Mouse (Mus musculus) heart, postnatal 4 days (tissue): Measurements from ENCODE around the gene Smtnl2. TPM values are rescaled to one million over a fixed set of nuclear protein-coding genes. Genes with fewer than 3 reads are reported as not detected.
A peak's percentile ranks its signal among the peaks of the same experiment; 100 is the strongest.
"Not testable (repeated sequence)": the region's sequence is repeated elsewhere in the genome, so short reads cannot be mapped to it uniquely, and the experiment has no call there.

Experiments used
- DNase-seq: peaks from one replicate; pipeline ENCODE4 v3.0.0; 2021
- total RNA-seq, 2 experiments: library from RNA; stranded (reverse); gene quantifications; 2 replicates each; pipeline ENCODE4 v1.2.3; 2021

Smtnl2 gene
- 10 to 100 TPM; 62.2 to 63.4 TPM for total RNA-seq

DNA sequence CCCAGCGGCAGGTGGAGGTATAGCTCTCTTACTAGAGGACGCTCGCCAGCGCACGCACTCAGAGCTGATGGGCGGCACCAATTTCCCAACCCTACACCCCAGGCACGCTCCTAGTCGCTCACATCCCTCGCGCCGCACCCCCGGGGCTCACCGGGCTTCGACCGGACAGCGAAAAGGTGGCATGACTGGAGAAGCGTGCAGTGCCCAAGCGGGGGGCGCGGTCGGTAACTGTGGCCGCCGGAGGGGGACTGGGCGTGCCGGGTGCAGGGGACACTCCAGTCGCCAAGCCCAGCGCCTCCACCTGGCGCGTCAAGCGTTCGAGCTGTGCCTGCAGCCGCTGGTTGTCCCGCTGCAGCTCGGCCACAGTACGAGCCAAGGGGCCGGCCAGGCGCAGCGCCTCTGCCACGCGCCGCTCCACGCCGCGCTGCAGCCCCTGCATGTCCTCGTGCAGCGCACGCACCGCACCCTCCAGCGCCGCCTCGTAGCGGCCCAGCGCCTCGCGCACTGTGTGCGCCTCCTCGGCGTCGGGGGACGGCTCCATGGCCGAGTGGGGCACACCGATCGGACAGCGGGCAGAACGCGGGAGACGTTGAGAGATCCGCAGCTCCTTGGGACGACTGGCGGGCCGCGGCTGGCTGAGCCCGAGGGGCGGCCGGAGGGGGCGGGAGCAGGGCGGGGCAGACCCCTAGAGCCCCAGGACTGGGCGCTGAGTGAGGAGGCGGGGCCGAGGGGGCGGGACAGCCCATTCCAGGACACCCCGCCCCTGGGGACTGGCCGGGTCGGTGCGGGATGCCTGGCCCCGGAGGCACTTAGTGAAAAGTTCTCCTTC lies at the start of gene Smtnl2:
Gene Smtnl2, minus strand, starts transcription at position 621 of the 829 bp plus-strand sequence.
- DNase-seq: peak; percentile 96

DNA sequence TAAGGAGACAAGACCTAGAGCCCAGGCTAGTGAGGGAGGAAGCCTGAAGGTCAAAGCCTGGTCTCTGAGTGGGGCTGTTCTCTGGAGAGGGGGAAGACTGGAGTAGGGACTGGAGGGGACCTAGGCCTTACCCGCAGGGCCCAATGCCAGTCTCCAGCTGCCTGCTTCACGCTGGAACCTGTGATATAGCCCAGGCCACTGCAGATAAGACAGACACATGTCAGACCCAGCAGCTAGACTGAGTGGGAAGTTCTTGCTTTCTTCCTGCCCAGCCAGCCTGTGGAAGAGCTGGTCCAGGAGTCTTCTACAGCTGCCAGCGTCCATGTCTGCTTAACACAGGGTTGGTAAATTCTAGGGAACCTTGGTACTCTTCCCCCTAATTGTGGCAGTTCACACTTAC lies 47.0 kb upstream of the Smtnl2 start:
- no peak for DNase-seq

DNA sequence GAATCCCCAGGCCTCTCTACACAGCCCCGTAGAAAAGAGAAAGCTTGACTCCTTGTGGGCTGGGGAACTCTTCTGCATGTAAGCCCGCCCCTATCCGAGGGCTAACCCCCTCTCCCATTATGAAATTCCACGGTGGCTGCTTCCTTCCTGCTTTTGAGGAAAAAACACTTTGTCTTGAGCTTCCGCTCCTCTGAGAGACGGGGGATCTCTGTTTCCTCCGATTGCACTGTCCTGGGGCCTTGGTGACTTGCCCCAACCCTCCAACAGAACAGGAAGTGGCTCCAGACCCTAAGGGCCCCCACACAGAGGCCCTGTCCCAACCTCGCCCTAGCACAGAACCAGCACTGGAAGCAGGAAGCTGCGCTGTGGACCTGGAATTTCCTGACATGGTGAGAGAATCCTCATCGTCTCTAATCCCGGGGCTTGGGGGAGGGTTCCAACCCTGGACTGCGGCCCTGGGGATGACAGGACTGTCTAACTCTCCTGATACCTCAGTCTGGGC lies 46.5 kb upstream of the Smtnl2 start:
- DNase-seq: peak; percentile 66

DNA sequence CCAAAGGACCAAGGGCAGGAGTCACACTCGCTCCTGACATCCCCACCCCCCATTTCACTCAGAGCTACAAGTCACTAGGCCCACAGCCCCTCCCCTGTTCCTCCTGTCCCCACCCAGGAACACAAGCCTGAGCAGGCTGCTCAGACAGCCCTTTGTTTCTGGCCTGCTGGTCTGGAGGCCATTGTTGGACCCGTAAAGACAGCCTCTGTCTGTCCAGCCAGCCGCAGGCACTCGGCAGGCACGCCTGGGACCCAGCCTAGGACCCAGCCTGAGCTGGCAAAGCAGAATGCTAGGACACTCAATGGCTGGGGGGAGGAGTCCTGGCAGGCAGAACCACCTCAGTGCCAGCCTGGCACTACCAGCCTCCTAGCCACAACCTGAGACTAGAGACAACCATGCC lies 44.2 kb upstream of the Smtnl2 start:
- DNase-seq: no peak

DNA sequence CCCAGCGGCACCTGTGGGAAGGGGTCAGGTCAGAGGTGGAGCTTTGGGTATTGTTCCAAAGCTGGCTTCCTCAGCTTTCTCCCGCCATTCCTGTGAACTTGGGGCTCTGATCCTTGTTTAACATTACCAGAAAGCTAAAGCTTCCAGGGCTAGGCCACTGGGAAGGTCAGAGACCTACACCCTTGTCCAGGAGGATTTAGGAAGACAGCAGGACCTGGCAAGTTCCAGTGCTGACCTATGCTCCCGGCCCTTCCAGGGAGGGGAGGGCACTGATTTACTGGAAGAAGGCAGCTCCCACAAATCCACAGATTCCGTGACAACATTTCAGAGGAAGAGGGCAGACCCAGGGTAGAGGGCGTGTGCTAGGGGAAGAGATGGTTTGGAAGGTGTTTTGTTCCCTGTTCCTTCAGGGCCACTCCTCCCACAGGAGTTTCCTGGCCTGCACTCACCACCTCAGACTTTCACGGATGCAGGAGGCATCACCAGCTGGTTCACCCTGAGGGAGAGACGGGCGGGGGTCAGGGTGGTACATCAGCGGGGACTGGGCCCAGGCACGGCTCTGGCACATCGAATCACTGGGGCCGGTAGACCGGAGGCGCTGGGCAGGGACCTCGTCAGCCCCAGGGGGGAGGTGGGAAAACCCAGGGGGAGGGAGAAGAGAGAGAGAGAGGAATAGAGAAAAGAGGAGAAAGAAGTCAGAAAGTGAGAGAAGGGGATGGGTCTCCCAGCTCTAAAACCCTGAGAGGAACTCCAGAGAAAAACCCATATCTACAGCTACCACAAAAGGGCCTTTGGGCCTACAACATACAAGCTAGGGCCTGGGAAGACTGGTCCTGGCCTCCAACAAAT lies 41.8 kb upstream of the Smtnl2 start:
- DNase-seq: no peak

DNA sequence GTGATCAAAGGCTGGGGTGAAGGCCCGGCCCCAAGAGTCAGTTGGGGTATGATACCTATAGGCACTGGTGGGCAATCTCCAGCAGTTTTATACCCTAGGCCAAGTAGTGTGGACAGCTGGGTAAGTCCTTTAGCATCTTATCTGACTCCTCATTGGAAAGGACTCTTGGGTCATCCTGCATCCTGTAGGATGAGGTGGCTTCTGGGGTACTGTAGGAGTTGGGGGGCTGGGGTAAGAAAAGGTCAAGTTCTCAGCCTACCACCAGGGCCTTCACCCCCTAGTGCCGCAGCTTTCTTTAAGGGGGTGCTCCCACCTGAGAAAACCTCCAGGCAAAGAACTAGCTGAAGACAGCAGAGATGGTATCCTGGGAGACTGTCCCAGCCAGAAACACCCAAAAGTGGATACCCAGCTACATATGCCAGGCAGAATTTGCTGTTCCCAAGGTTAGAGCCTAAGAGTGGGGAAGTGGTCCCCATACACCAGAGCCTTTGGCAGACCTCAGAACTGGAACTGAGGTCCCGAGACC lies 40.7 kb upstream of the Smtnl2 start:
- DNase-seq: no peak

DNA sequence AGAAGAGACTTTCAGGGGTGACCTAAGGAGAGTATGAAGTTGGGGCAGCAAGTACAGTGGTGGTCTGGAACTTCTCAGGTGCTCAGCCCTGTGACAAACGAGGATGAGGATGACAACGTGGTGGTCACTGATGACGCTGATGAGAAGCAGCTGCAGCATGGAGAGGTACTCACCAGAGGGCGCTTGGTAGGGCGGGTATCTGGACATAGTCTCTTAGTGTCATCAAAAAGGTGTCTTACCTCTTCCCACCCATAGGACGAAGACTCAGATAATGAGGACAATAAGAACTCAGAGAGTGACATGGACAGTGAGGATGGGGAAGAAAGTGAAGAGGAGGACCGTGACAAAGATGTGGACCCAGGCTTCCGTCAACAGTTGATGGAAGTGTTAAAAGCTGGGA lies 36.0 kb upstream of the Smtnl2 start:
- no peak for DNase-seq

DNA sequence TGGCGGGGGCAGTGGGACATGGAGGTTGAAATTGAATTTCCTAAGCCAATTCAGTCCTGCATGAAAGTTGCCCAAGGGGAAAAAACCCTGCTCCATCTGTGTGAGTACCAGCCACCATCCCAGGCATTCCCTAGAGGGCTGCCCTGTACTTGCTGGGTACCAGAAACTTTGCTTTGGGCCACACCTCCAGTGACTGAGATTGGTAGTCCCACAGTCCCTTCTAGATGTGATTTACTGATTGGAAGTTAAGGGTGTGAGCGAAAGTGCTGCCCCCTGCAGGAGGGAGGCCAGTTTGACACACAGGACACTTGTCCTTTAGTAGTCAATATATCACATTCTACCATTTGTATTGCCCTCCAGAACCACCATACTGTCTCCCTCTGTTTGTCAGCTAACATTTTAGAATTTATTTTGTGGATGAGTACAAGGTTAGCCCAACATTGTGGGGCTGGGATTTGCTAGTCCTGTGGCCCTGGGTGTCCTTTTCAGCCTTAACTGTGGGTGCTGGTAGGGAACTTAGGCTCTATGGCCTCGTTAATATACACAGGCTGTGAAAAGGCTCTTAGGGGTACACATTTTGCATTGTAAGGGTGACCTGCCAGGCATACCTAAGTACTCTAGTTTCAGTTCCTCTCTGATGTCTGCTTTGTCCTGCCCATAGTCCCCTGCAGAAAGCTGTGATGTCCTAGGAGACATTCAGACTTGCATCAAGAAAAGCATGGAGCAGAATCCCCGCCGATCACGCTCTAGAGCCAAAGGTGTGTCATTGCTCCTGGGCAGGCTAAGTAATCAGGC lies 35.0 kb upstream of the Smtnl2 start:
- peak; percentile 47 for DNase-seq

DNA sequence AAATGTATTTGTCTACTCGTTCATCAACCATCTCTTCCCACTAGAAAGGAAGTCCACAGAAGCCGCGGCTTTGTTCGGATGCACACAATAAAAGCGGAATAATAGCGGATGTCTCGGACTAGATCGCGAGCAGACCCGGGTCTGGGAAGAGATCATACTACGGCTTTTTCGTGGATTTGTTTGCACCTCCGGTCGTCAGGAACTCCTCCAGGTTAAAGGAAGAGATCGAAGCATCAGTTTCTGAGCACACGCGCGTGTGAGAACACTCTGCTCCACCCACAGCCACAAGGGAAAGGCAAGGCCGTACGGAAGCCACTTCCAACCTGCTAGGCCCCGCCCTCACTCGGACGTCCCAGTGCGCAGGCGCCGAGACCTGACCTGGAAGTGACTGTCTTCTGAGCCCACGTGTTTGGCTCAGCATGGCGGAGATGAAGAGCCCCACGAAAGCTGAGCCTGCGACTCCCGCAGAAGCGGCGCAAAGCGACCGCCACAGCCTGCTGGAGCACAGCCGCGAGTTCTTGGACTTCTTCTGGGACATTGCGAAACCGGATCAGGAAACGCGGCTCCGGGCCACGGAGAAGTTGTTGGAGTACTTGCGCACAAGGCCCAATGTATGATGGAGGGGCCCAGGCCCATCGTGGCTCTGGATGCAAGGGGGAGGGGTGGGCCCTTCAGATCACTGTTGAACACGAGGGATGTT lies 29.6 kb upstream of the Smtnl2 start, which contains the start of gene Mybbp1a:
Gene Mybbp1a, plus strand, starts transcription at position 391 of the 700 bp plus-strand sequence.
- peak; percentile 99 for DNase-seq

DNA sequence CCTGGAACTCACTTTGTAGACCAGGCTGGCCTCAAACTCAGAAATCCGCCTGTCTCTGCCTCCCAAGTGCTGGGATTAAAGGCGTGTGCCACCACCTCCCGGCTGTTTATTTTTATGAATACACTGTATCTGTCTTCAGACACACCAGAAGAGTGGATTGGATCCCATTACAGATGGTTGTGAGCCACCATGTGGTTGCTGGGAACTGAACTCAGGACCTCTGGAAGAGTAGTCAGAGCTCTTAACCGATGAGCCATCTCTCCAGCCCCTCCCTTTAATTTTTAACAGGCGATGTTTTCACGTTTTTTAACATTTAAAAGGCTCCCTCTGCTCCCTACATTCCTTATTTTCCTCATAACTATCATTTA lies 29.1 kb upstream of the Smtnl2 start:
- not testable (repeated sequence) for DNase-seq

DNA sequence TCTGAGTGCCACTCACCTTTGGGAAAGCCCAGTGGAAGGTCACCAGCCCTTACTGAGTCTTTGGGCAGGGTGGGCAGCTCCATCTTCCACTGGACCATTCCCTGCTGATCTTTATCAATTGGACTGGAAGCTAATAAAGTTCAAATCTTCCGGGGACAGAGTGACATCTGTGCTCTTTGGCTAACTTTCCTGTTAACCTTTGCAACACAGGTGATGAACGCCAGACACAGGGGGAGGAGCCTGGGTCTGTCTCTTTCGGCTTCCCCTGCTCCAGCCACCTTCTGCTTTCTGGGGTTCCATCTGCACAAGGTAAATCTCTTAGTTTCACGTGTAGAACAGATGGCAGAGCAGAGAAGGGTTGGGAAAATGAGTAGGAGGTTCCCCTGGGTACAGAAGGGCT lies 26.9 kb upstream of the Smtnl2 start:
- no peak for DNase-seq

DNA sequence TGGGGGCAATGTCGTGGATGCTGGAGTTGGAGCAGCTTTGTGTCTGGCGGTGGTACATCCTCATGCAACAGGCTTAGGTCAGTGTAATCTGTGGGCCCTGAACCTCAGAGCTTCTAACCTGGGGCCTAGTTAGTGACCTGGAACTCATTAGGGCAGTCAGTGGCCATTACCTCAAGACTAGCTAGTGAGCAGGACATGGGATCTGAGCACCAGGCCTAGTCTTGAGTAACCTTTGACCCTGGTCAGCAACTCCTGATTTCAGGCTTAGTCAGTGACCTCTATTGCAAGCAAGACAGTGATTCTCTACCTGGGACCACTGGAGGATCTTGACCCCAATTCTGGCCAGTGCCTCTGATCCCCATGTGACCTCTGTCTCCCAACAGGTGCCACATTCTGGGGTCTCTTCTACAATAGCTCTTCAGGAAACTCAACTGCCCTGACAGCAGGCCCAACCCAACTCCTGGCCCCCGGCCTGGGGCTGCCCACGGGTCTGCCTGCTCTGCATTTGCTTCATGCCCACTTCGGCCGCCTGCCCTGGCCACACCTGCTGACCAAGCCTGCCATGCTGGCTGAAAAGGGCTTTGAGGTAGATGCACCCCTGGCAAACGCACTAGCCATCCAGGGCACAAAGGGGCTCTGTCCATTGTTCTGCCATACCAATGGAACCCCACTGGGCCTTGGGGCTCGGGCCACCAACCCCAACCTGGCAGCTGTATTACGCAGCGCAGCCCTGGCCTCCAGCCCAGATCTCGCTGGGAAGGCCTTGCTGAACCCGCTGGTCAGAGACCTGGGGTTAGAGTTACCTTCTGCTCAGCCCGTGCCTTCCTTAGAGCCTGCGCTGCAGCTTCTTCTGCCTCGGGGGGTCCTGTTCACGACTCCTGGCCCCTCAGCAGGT lies 25.5 kb upstream of the Smtnl2 start:
- no peak for DNase-seq

DNA sequence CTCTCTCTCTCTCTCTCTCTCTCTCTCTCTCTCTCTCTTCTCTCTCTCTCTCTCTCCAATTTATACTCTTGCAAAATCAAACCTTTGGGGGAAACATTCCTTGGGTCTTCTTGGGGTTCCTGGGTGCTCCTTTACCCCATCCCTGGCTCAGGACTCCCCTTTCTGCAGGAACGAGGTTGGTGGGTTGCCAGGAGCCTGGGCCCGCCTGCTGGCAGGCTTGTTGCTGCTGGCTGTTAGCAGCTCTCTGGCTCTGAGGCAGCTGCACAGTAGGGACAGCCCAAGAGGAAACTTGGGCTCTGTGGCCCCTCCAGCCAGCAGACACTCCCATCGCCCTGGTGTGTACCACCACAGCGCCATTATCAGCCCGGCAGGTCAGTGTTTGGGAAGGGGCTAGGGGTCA lies 24.8 kb upstream of the Smtnl2 start:
- peak; percentile 67 for DNase-seq

DNA sequence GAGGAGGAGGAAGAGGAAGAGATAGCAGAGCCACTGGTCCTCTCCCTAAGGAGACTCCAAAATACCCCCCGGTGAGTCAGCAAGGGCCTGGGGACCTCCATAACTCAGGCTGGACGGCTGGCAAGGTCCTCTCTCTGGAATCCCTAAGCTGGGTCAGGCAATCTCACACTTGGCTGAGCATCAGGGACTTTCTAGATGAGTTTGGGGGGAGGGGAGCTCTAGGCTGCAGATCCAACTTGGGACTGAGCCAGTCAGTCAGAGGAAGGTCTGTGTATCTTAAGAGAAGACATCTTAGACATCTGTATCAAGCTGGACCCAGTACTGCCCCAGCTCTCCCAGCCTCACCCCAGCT lies 24.2 kb upstream of the Smtnl2 start:
- peak; percentile 60 for DNase-seq

DNA sequence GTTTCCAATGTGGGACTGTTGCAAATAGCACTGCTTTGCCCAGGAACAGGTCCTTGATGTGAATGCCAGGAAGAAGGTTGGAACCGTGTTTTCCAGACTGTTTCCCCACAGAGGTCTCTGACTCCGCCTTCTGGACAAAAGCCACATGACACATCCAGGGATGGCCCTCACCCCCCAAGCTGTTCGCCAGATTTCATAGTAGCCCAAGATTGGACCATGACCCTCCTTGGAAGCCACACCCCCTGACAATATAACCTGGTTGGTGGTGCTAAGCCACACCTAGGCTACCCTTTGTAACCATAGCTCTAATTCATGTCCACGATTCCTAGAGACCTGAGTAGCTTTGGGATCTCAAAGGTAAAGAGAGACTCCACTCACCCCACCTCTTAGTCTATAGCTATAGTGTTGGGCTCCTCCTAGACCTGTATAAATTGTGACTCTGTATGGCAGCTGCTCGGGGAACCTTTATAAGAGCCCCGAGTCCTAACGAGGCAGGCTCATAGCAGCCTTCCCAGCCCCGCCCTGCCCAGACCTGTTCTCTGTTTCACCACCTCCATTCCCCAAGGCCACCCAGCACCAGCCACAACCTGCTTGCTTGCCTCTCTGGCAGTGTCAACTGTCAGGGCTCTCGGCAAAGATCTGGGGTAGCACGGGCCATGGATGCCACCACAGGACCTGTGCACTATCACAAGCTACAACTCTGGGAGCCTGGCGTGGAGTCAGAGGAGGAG lies 23.6 kb upstream of the Smtnl2 start, which contains the start of gene Ggt6:
Gene Ggt6, plus strand, starts transcription at position 564 of the 731 bp plus-strand sequence.
- no peak for DNase-seq

DNA sequence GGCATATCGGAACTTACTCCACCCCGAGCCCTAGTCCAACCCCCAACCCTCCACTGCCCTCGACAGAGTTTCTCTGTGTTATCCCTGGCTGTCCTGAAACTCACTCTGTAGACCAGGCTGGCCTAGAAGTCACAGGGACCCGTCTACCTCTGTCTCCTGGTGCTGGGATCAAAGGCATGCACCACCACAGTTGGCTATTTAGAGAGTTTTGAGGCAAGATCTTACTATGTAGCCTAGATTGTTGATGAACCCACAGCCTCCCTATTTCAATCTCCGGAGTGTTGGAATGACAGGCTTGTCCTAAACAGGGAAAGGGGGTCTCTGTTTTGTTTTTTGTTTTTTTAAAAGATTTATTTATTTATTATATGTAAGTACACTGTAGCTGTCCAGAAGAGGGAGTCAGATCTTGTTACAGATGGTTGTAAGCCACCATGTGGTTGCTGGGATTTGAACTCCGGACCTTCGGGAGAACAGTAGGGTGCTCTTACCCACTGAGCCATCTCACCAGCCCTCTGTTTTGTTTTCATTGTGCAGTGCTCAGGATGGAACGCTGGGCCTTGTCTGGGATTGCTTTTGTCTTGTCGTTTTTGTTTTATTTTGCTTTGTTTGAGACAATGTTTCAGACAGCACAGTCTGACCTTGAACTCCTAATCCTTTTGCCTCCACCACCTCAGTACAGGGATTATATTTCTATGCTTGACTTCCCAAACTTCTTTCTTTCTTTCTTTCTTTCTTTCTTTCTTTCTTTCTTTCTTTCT lies 19.0 kb upstream of the Smtnl2 start:
- not testable (repeated sequence) for DNase-seq

DNA sequence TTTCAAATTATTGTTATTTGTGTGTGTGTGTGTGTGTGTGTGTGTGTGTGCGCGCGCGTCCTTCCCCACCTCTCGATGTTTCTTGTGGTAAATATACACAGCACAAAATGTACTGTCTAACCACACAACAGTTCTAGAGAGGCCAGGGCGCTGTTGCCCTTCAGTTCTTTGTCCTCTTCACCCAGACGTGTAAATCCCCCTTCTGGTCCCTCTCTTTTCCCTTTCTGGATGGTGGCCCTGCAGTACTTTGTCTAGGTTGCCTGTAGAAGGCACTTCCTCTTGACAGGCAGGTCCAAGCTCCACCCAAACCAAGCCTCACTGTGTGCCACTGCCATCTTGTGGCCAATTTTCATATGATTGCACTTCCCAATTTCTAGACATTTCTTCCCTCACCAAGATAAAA lies 17.8 kb upstream of the Smtnl2 start:
- DNase-seq: peak; percentile 87

DNA sequence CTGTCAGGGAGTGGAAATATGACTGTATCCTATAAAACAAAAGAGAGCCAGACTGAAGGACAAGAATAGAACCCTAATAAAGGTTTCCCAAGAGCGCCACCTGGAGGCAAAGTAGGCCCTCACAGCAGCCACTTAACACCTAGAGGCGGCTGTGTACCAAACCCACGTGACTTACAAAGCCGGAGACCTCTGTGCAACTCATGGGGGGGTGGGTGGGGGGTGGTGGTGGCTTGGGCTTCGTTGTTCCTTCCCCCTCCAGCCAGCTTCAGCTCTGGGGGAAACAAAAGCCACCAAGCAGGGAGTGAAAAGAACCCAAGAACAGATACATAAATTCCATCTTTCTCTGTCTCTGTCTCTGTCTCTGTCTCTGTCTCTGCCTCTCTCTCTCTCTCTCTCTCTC lies 17.2 kb upstream of the Smtnl2 start:
- DNase-seq: peak; percentile 94

DNA sequence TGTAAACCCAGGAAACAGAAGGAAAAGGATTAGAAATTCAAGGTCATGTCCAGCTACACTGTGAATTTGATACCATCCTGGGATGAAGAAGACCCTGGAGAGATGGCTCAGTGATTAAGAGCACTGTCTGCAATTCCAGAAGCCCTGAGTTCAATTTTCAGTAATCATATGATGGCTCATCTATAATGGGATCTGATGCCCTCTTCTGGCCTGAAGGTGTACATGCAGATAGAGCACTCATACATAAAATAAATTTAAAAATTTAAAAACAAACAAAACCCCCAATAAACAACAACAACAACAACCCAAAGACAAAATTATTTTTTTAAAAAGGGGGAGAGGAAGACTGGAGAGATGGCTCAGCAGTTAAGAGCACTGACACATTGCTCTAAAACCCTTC lies 15.4 kb upstream of the Smtnl2 start:
- DNase-seq: no peak
